Mouse (Mus musculus) heart, embryonic 15.5 days (tissue): Measurements from ENCODE around the gene Mesd. TPM values are rescaled to one million over a fixed set of nuclear protein-coding genes. Genes with fewer than 3 reads are reported as not detected.

Experiments used
- ATAC-seq: fragments of 200-750 bp; cut with Nextera tagmentation; replicated peaks from 2 replicates; pipeline ENCODE4 v1.8.0; 2017; ENCODE audit warnings: low read depth, moderate TSS enrichment; ENCODE audit not compliant: insufficient number of reproducible peaks, insufficient read depth, low FRiP score
- H3K27ac ChIP-seq: fragments of 300-500 bp; sonication (generic); 2 replicates; pipeline ENCODE4 v1.5.1; 2015; ENCODE audit warnings: mild to moderate bottlenecking, inconsistent platforms
- H3K27me3 ChIP-seq: fragments of 300-500 bp; sonication (generic); 2 replicates; pipeline ENCODE4 v1.6.1; 2015; ENCODE audit warnings: inconsistent platforms
- H3K36me3 ChIP-seq: fragments of 300-500 bp; sonication (generic); 2 replicates; pipeline ENCODE4 v1.6.1; 2015; ENCODE audit warnings: mild to moderate bottlenecking, inconsistent platforms
- H3K4me1 ChIP-seq: fragments of 300-500 bp; sonication (generic); replicated peaks from 2 replicates; pipeline ENCODE4 v1.6.1; 2015; ENCODE audit warnings: inconsistent platforms
- H3K4me2 ChIP-seq: fragments of 300-500 bp; sonication (generic); 2 replicates; pipeline ENCODE4 v1.6.1; 2015; ENCODE audit warnings: inconsistent platforms, mild to moderate bottlenecking, moderate library complexity
- H3K4me3 ChIP-seq: fragments of 300-500 bp; sonication (generic); 2 replicates; pipeline ENCODE4 v1.5.1; 2015; ENCODE audit warnings: mild to moderate bottlenecking, inconsistent platforms
- H3K9ac ChIP-seq: fragments of 300-500 bp; sonication (generic); 2 replicates; pipeline ENCODE4 v1.6.1; 2015; ENCODE audit warnings: mild to moderate bottlenecking, inconsistent platforms
- H3K9me3 ChIP-seq: fragments of 300-500 bp; sonication (generic); replicated peaks from 2 replicates; pipeline ENCODE4 v1.6.1; 2016; ENCODE audit warnings: inconsistent platforms
- WGBS: fragments of 180-500 bp; shearing (Covaris S2); methylation state at CpG from one replicate; pipeline ENCODE4 v1.1.7; 2015; ENCODE audit warnings: mixed read lengths; 5-methylcytosine and 5-hydroxymethylcytosine counted together
- polyA plus RNA-seq: library from polyadenylated mRNA; unstranded; fragments of >200 nt; fragmentation: Nextera tagmentation; extraction: Ambion mirVana; gene quantifications from 2 replicates; pipeline ENCODE4 v1.2.1, GENCODE M21; 2015

Mesd gene
- polyA plus RNA-seq, 1 experiment from 2014 or later, result 77.1 TPM

DNA sequence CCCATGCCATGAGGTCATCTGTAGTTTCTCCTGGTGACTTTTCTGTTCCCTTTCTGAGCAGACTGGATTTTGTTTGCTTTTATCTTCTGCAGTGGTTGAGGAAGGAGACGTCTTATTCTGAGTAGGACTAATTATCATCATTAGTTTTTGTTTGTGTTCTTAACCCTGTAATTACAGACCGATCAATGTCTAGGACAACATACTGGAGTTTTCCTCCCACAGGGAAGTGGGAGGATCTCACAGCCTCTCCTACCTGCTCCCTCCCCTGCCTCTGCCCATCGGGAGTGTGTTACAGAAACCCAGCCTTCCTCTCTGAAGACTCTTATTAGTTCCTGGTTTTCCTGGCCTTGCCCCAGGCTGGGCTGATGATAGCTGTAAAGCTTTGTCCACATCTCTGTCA, 37.4 kb downstream of the Mesd start:
- ATAC-seq, result no peak

DNA sequence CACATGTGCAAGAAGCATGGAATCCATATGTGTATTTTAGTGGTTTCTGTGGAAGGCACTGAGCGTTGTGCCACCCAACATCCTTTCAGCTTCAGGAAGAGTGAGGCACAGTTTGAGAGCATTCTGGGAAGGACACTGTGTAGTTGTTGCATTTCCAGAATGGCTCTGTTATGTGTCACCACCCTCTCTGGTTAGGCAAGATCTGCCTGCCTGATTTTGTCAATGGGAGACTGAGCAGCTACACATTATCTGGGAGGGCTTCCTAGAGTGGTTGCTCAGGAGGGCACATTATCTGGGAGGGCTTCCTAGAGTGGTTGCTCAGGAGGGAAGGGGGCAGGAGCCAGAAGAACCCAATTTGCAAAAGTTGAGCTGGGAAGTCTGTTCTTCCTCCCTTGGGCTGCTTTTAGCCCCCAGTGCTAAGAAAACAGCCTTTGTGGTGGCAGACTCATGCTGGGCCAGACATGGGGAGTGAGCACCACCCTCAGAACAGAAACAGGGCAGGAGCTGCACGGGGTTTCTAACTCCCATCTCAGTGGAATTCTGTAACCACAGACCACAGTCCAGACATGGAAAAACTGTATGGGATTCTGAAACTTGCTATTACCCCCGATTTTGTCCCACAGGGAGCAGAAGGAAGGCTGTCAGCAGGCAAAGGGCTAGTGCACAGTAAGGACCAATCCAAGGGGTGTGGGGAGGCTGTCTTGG, 54.9 kb downstream of the Mesd start:
- Histone ChIP-seq H3K4me2 (no peak overlapping the region), H3K4me3 (no peak overlapping the region), H3K4me1 (0 out of 2 replicates have a peak, but pooled peaks cover 4% of the 10 kb centered on the region), H3K9me3 (no peaks in the 10 kb centered on the region), H3K36me3 (no peaks in the 10 kb centered on the region), H3K9ac (no peak overlapping the region), H3K27ac (no peak overlapping the region), H3K27me3 (no peaks in the 10 kb centered on the region)
- ATAC-seq, result no peak
- WGBS, result 61% methylated on average over 3 of the region's 3 CpGs

More for the DNA sequence above, 37.4 kb downstream of the Mesd start:
- Histone ChIP-seq H3K4me2 (no peak overlapping the region), H3K36me3 (no peaks in the 10 kb centered on the region), H3K27ac (no peak overlapping the region), H3K4me1 (0 out of 2 replicates have a peak, but pooled peaks cover 3% of the 10 kb centered on the region), H3K27me3 (no peaks in the 10 kb centered on the region), H3K4me3 (no peak overlapping the region), H3K9ac (no peak overlapping the region), H3K9me3 (no peaks in the 10 kb centered on the region)
- 39% methylated on average over 3 of the region's 3 CpGs for WGBS

DNA sequence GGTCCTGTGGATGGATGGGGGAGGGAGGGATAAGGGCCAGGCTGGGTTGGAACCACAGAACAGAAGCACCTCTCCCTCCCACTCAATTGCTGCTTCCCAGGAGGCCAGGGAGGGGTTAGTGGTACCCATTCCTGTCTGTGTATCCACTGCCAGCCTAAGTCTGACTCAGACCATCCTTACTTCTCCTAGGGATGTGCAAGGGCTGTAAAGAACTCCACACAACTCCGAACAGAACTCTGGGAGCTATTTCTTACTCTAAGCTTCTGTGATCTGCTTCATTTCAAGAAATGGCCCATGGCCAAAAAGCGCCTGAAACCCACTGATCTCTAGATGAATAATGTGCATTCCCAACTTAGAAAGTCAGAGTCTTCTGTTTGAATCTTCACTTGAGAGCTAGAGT, 55.9 kb downstream of the Mesd start:
- Histone ChIP-seq H3K4me1 (0 out of 2 replicates have a peak, but pooled peaks cover 4% of the 10 kb centered on the region), H3K36me3 (no peaks in the 10 kb centered on the region), H3K4me2 (no peak overlapping the region), H3K4me3 (no peak overlapping the region), H3K27ac (no peak overlapping the region), H3K9me3 (no peaks in the 10 kb centered on the region), H3K9ac (no peak overlapping the region), H3K27me3 (no peaks in the 10 kb centered on the region)
- ATAC-seq, result no peak
- 56% methylated on average over 2 of the region's 2 CpGs for WGBS

DNA sequence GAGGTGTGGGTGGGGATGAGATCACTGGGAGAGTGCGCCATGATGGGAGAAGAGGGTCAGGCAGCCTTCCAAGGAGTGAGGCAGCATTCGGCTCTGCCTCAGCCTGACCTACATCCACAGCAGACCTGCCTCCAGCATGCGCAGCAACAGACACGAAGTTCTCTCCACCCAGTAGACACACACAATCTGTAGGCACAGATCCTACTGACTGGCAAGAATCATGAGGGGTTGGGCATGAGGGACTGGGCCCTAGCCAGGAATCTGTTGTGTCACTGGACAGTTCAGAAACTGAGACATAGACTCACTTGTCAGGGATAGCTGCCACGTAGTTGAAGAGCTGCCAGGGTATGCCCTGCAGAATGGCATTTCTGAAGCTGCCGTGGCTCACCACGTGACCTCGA, 57.4 kb downstream of the Mesd start:
- ATAC-seq, result no peak
- no peak overlapping the region for H3K4me2 ChIP-seq
- H3K36me3 ChIP-seq, result no peaks in the 10 kb centered on the region
- H3K27me3 ChIP-seq, result no peaks in the 10 kb centered on the region
- no peaks in the 10 kb centered on the region for H3K9me3 ChIP-seq
- H3K27ac ChIP-seq, result no peak overlapping the region
- 81% methylated on average over 8 of the region's 8 CpGs for WGBS
- H3K4me1 ChIP-seq, result 0 out of 2 replicates have a peak, but pooled peaks cover 4% of the 10 kb centered on the region
- H3K4me3 ChIP-seq, result no peak overlapping the region
- no peak overlapping the region for H3K9ac ChIP-seq

DNA sequence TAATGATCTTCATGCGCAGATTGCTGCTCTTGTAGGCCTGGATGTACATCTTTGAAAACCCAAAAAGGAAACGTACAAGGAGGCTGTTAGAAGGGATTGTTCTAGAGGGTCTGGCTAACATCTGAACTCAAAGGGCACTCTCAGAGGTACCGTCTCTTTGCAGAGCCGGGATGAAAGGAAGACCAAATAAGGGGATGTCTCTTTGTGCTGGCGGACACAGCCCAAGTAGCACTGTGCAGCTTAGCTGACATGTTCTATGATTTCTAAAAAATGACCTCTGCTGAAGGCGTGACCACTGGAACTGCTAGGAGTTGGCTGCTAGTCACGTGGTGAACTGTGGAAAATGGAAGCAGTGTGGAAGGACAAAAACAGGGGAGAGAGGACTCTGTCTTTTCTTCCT, 64.5 kb downstream of the Mesd start:
- no peaks in the 10 kb centered on the region for H3K36me3 ChIP-seq
- WGBS, result 38% methylated on average over 7 of the region's 7 CpGs
- H3K4me1 ChIP-seq, result peaks cover 19% of the 10 kb centered on the region
- no peak overlapping the region for H3K9ac ChIP-seq
- peak overlapping the region; percentile 61; the same call in 1 of the 2 replicates for H3K27ac ChIP-seq
- H3K27me3 ChIP-seq, result no peaks in the 10 kb centered on the region
- no peak overlapping the region for H3K4me2 ChIP-seq
- no peak overlapping the region for H3K4me3 ChIP-seq
- no peaks in the 10 kb centered on the region for H3K9me3 ChIP-seq
- no peak for ATAC-seq

DNA sequence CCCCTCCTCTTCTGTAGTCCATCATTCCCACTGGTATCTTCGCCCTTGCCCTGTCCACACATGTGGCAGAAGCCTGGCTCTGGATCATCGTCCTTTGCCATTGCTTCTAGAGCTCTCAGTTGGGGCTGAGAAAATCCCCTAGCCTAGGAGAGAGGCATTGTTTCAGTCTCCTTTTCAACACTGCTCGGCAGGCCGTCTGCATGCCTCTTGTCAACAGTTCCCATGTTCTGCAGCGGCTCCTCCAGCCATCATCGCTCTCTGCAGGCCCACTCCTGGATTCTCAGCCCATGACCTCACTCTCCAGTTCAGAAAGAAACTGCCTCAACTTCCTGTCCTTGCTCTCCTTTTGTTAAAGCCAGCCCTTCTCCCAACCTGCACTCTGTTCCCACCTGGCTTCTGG, 65.4 kb downstream of the Mesd start:
- peak; percentile 67 for ATAC-seq
- no peak overlapping the region for H3K4me3 ChIP-seq
- no peak overlapping the region for H3K4me2 ChIP-seq
- H3K4me1 ChIP-seq, result peaks cover 19% of the 10 kb centered on the region
- no peaks in the 10 kb centered on the region for H3K9me3 ChIP-seq
- H3K27me3 ChIP-seq, result no peaks in the 10 kb centered on the region
- WGBS, result 35% methylated on average over 6 of the region's 6 CpGs
- H3K36me3 ChIP-seq, result no peaks in the 10 kb centered on the region
- no peak overlapping the region for H3K9ac ChIP-seq
- peak overlapping the region; percentile 61 for H3K27ac ChIP-seq

Other genes with a start within 250 kb of the Mesd start
- gene Il16, start 138.7 kb upstream of the Mesd start, polyA plus RNA-seq, result 4.7 and 8.6 TPM in 2 replicates
- gene Cfap161, start 89.6 kb upstream of the Mesd start, polyA plus RNA-seq, result 1.8 and 1.9 TPM in 2 replicates
- gene Tlnrd1, start 161 bp upstream of the Mesd start, polyA plus RNA-seq, result 10.2 and 13.3 TPM in 2 replicates
- gene Cemip, start 202.0 kb downstream of the Mesd start, polyA plus RNA-seq, result 0.60 TPM in 2 replicates